Mouse (Mus musculus) megakaryocyte progenitor cell, adult 5-6 weeks (primary cell): ENCODE data around the gene Gsap. TPM values are rescaled to one million over a fixed set of nuclear protein-coding genes. Genes with fewer than 3 reads are reported as not detected.

Experiments
- ATAC-seq: replicated peaks from 2 replicates; pipeline ENCODE4 v1.8.0; 2016; ENCODE audit warnings: mild to moderate bottlenecking, moderate TSS enrichment, inconsistent platforms; ENCODE audit not compliant: poor library complexity
- total RNA-seq, 2 experiments: library from RNA; stranded (forward) in 1 of 2; stranded (reverse) in 1 of 2; fragments of 157-497, 149-512 nt in 1 of 2; fragments of 200-1000 nt in 1 of 2; gene quantifications; 2 replicates each; pipeline versions ENCODE4 v1.2.3 to v1.2.4; 2015 to 2017

Gsap gene
- total RNA-seq (2015) (2.1 and 4.4 TPM in 2 replicates), total RNA-seq (2017) (3.8 and 5.6 TPM in 2 replicates)

- ATAC-seq: peak; percentile 77
These were observed at the start of gene Gsap for GRCm38 (mm10) chr5:21185764-21186685. Gene Gsap, plus strand, starts transcription at chr5:21186255.

- ATAC-seq: peak; percentile 57
These were observed 49.5 kb upstream of the Gsap start for GRCm38 (mm10) chr5:21136575-21136974.

GRCm38 (mm10) chr5:21139505-21139904 lies 46.5 kb upstream of the Gsap start:
- ATAC-seq: no peak

- ATAC-seq: peak; percentile 87
These were observed 44.9 kb upstream of the Gsap start for GRCm38 (mm10) chr5:21141133-21141551.

GRCm38 (mm10) chr5:21141626-21142025 lies 44.4 kb upstream of the Gsap start:
- no peak for ATAC-seq

- ATAC-seq: no peak
These were observed 43.0 kb upstream of the Gsap start for GRCm38 (mm10) chr5:21143032-21143431.

- ATAC-seq: peak; percentile 17; the same call in 1 of the 2 replicates
These were observed 41.4 kb upstream of the Gsap start for GRCm38 (mm10) chr5:21144506-21145169.

- no peak for ATAC-seq
These were observed 37.7 kb upstream of the Gsap start for GRCm38 (mm10) chr5:21148358-21148757.

- no peak for ATAC-seq
These were observed 32.4 kb upstream of the Gsap start for GRCm38 (mm10) chr5:21153672-21154071.

- ATAC-seq: no peak
These were observed 29.3 kb upstream of the Gsap start for GRCm38 (mm10) chr5:21156770-21157169.

GRCm38 (mm10) chr5:21159536-21159935 lies 26.5 kb upstream of the Gsap start:
- ATAC-seq: peak; percentile 76

- ATAC-seq: peak; percentile 57
These were observed 25.3 kb upstream of the Gsap start for GRCm38 (mm10) chr5:21160781-21161180.

- no peak for ATAC-seq
These were observed 22.6 kb upstream of the Gsap start for GRCm38 (mm10) chr5:21163421-21163820.

- ATAC-seq: no peak
These were observed 17.2 kb upstream of the Gsap start for GRCm38 (mm10) chr5:21168689-21169345.

- no peak for ATAC-seq
These were observed 16.7 kb upstream of the Gsap start for GRCm38 (mm10) chr5:21169346-21169745.

- ATAC-seq: no peak
These were observed 16.2 kb upstream of the Gsap start for GRCm38 (mm10) chr5:21169877-21170276.

- ATAC-seq: no peak
These were observed 15.6 kb upstream of the Gsap start for GRCm38 (mm10) chr5:21170440-21170839.

- ATAC-seq: no peak
These were observed 15.2 kb upstream of the Gsap start for GRCm38 (mm10) chr5:21170898-21171297.

- ATAC-seq: no peak
These were observed 14.7 kb upstream of the Gsap start for GRCm38 (mm10) chr5:21171336-21171735.

- ATAC-seq: no peak
These were observed 13.7 kb upstream of the Gsap start for GRCm38 (mm10) chr5:21172316-21172715.
